8 mouse cellular contexts compared by ENCODE assay signal in genomic region chr4:116149812-116150155, GRCm38 (mm10). TPM values are rescaled to one million over a fixed set of nuclear protein-coding genes. Genes with fewer than 3 reads are reported as not detected.
DNase-seq lines count a peak whose midpoint lies in the region; ATAC-seq and TF ChIP-seq lines count a peak whose summit lies in the region.

No protein-coding gene starts in this region.

- H3K79me3 ChIP-seq in C2C12 (ENCODE audit: low read depth), result peaks cover 13% of the 10 kb centered on the region

- DNase-seq in heart, adult 11 months, result peak; percentile 91
- DNase-seq in heart, adult 18-20 months, result no peak
- no peak for DNase-seq in liver, embryonic 13.5 days
- no peak for DNase-seq in thymus, postnatal 0 days (ENCODE audit: low spot score)
- DNase-seq in right cerebral cortex, postnatal 10 days (ENCODE audit: low spot score in 2 of 2), result no peak

- TF ChIP-seq CTCF in C2C12 (IDR thresholded peaks at IDR 0.05; ENCODE audit: control insufficient read depth, insufficient read depth, insufficient read length), result no peak

- H3K9me3 ChIP-seq in forebrain, embryonic 13.5 days (replicated peaks), result no peaks in the 10 kb centered on the region
- no peaks in the 10 kb centered on the region for H3K9me3 ChIP-seq in liver, embryonic 13.5 days (replicated peaks)

- ATAC-seq in forebrain, embryonic 13.5 days, result peak; percentile 5; the same call in 1 of the 2 replicates
- ATAC-seq in liver, embryonic 13.5 days (ENCODE audit: low read depth), result peak; percentile 2; the same call in 1 of the 2 replicates
- ATAC-seq in monocyte, adult 5-6 weeks (replicated peaks; ENCODE audit: insufficient number of reproducible peaks, low FRiP score, low TSS enrichment, poor library complexity, severe bottlenecking), result no peak

- peak overlapping the region; percentile 57 for H3K4me3 ChIP-seq in C2C12 (ENCODE audit: insufficient read depth, poor library complexity, severe bottlenecking)
- peak overlapping the region; percentile 73 for H3K4me3 ChIP-seq in forebrain, embryonic 13.5 days
- H3K4me3 ChIP-seq in liver, embryonic 13.5 days (replicated peaks), result peak overlapping the region; percentile 74

- no peak overlapping the region for H3K27ac ChIP-seq in forebrain, embryonic 13.5 days
- peak overlapping the region; percentile 77 for H3K27ac ChIP-seq in liver, embryonic 13.5 days

- peaks cover 36% of the 10 kb centered on the region for H3K79me2 ChIP-seq in C2C12 (ENCODE audit: control insufficient read depth, insufficient read depth)

- H3K36me3 ChIP-seq in C2C12 (ENCODE audit: control insufficient read depth, insufficient read depth), result peaks cover 29% of the 10 kb centered on the region
- H3K36me3 ChIP-seq in forebrain, embryonic 13.5 days (ENCODE audit: poor library complexity, severe bottlenecking), result peaks cover 31% of the 10 kb centered on the region
- H3K36me3 ChIP-seq in liver, embryonic 13.5 days, result peaks cover 31% of the 10 kb centered on the region

- 22% methylated on average over 6 of the region's 6 CpGs for WGBS in forebrain, embryonic 13.5 days
- 34% methylated on average over 6 of the region's 6 CpGs for WGBS in liver, embryonic 13.5 days (ENCODE audit: insufficient replicate concordance)

- no peaks in the 10 kb centered on the region for H3K27me3 ChIP-seq in C2C12 (ENCODE audit: control insufficient read depth, insufficient read depth, insufficient read length)
- no peaks in the 10 kb centered on the region for H3K27me3 ChIP-seq in forebrain, embryonic 13.5 days
- peaks cover 6% of the 10 kb centered on the region for H3K27me3 ChIP-seq in liver, embryonic 13.5 days

- peak overlapping the region; percentile 71 for H3K4me2 ChIP-seq in forebrain, embryonic 13.5 days
- peak overlapping the region; percentile 92 for H3K4me2 ChIP-seq in liver, embryonic 13.5 days

- peaks cover 23% of the 10 kb centered on the region for H3K4me1 ChIP-seq in forebrain, embryonic 13.5 days
- peaks cover 27% of the 10 kb centered on the region for H3K4me1 ChIP-seq in liver, embryonic 13.5 days (replicated peaks)

- H3ac ChIP-seq in C2C12 (ENCODE audit: control insufficient read depth, insufficient read length, low read depth), result peak overlapping the region; percentile 99

- H3K9ac ChIP-seq in forebrain, embryonic 13.5 days, result peak overlapping the region; percentile 91
- peak overlapping the region; percentile 88 for H3K9ac ChIP-seq in liver, embryonic 13.5 days

TF ChIP-seq in C2C12, 6 proteins besides CTCF, POLR2A, EP300 and RAD21:
- TF ChIP-seq USF1 (IDR thresholded peaks at IDR 0.05; ENCODE audit: low read depth), result no peak
- TF ChIP-seq MYOD1 (IDR thresholded peaks at IDR 0.05; ENCODE audit: control insufficient read depth, insufficient read length, low read depth), result no peak
- no peak for TF ChIP-seq FOSL1 (IDR thresholded peaks at IDR 0.05; ENCODE audit: insufficient read depth, low read length, poor library complexity, severe bottlenecking)
- TF ChIP-seq CEBPB (IDR thresholded peaks at IDR 0.05; ENCODE audit: low read depth), result no peak
- no peak for TF ChIP-seq MAX (IDR thresholded peaks at IDR 0.05)
- no peak for TF ChIP-seq MYOG (IDR thresholded peaks at IDR 0.05; ENCODE audit: control insufficient read depth, extremely low read depth, insufficient read length)

RNA-seq across cellular contexts. Expression of gene Lurap1, which starts 1.4 kb away (rescaled TPM):
- total RNA-seq in heart, adult 18-20 months (2021), result 1 to 10 TPM; 4.6 to 5.0 TPM
- 1.4 TPM for polyA plus RNA-seq in C2C12 (2012; fragmentation: generic; extraction: Trizol)
- 2.0 and 2.3 TPM in 2 replicates for polyA plus RNA-seq in forebrain, embryonic 13.5 days (2015; fragmentation: Nextera tagmentation; extraction: Ambion mirVana)
- 0.23 and 0.25 TPM in 2 replicates for polyA plus RNA-seq in liver, embryonic 13.5 days (2015; fragmentation: Nextera tagmentation; extraction: Ambion mirVana)
- total RNA-seq in monocyte, adult 5-6 weeks (2017), result 0.19 TPM in 1 of 3 replicates, not detected in the others
- polyA plus RNA-seq in thymus, postnatal 0 days (2015; fragmentation: Nextera tagmentation; extraction: Ambion mirVana), result 0.87 and 1.1 TPM in 2 replicates

RNA-seq across cellular contexts. Expression of gene Tspan1, which starts 17.6 kb away (rescaled TPM):
- total RNA-seq in heart, adult 18-20 months (2021), result 1 to 10 TPM in 1 of 2 experiments, not detected in 1; 1.3 TPM
- polyA plus RNA-seq in C2C12 (2012; fragmentation: generic; extraction: Trizol), result 0.02 TPM
- polyA plus RNA-seq in forebrain, embryonic 13.5 days (2015; fragmentation: Nextera tagmentation; extraction: Ambion mirVana), result 0.22 TPM in 1 of 2 replicates, not detected in the other
- 0.09 TPM in 1 of 2 replicates, not detected in the other for polyA plus RNA-seq in liver, embryonic 13.5 days (2015; fragmentation: Nextera tagmentation; extraction: Ambion mirVana)
- not detected in 3 replicates for total RNA-seq in monocyte, adult 5-6 weeks (2017)
- polyA plus RNA-seq in thymus, postnatal 0 days (2015; fragmentation: Nextera tagmentation; extraction: Ambion mirVana), result 3.2 and 4.1 TPM in 2 replicates

RNA-seq across cellular contexts. Expression of gene 1700042G07Rik, which starts 23.4 kb away (rescaled TPM):
- not detected for total RNA-seq in heart, adult 18-20 months (2021)
- polyA plus RNA-seq in C2C12 (2012; fragmentation: generic; extraction: Trizol), result not detected
- not detected in 2 replicates for polyA plus RNA-seq in forebrain, embryonic 13.5 days (2015; fragmentation: Nextera tagmentation; extraction: Ambion mirVana)
- polyA plus RNA-seq in liver, embryonic 13.5 days (2015; fragmentation: Nextera tagmentation; extraction: Ambion mirVana), result not detected in 2 replicates
- not detected in 3 replicates for total RNA-seq in monocyte, adult 5-6 weeks (2017)
- not detected in 2 replicates for polyA plus RNA-seq in thymus, postnatal 0 days (2015; fragmentation: Nextera tagmentation; extraction: Ambion mirVana)

RNA-seq across cellular contexts. Expression of gene Gm49337, which starts 23.4 kb away (rescaled TPM):
- not detected for total RNA-seq in heart, adult 18-20 months (2021)
- polyA plus RNA-seq in C2C12 (2012; fragmentation: generic; extraction: Trizol), result not detected
- not detected in 2 replicates for polyA plus RNA-seq in forebrain, embryonic 13.5 days (2015; fragmentation: Nextera tagmentation; extraction: Ambion mirVana)
- not detected in 2 replicates for polyA plus RNA-seq in liver, embryonic 13.5 days (2015; fragmentation: Nextera tagmentation; extraction: Ambion mirVana)
- total RNA-seq in monocyte, adult 5-6 weeks (2017), result 0.76 TPM in 1 of 3 replicates, not detected in the others
- not detected in 2 replicates for polyA plus RNA-seq in thymus, postnatal 0 days (2015; fragmentation: Nextera tagmentation; extraction: Ambion mirVana)

RNA-seq across cellular contexts. Expression of gene Pomgnt1, which starts 26.1 kb away (rescaled TPM):
- total RNA-seq in heart, adult 18-20 months (2021), result 10 to 100 TPM; 56.8 to 57.5 TPM
- 60.4 TPM for polyA plus RNA-seq in C2C12 (2012; fragmentation: generic; extraction: Trizol)
- polyA plus RNA-seq in forebrain, embryonic 13.5 days (2015; fragmentation: Nextera tagmentation; extraction: Ambion mirVana), result 52.8 and 54.2 TPM in 2 replicates
- polyA plus RNA-seq in liver, embryonic 13.5 days (2015; fragmentation: Nextera tagmentation; extraction: Ambion mirVana), result 13.3 and 14.4 TPM in 2 replicates
- total RNA-seq in monocyte, adult 5-6 weeks (2017), result 10.0 to 24.0 TPM (median 12.7 TPM) in 3 replicates
- polyA plus RNA-seq in thymus, postnatal 0 days (2015; fragmentation: Nextera tagmentation; extraction: Ambion mirVana), result 28.6 and 30.5 TPM in 2 replicates
